Mouse (Mus musculus) forebrain, embryonic 15.5 days (tissue): ENCODE results near the gene Olfr1248. TPM values are rescaled to one million over a fixed set of nuclear protein-coding genes. Genes with fewer than 3 reads are reported as not detected.
"Not testable (repeated sequence)": the region's sequence is repeated elsewhere in the genome, so short reads cannot be mapped to it uniquely, and the experiment has no call there.

ENCODE experiments used
- ATAC-seq: fragments of 200-750 bp; cut with Nextera tagmentation; replicated peaks from 2 replicates; pipeline ENCODE4 v1.8.0; 2017; ENCODE audit warnings: mild to moderate bottlenecking, moderate TSS enrichment, moderate library complexity
- H3K27ac ChIP-seq: fragments of 300-500 bp; sonication (generic); replicated peaks from 2 replicates; pipeline ENCODE4 v1.5.1; 2015; ENCODE audit warnings: mild to moderate bottlenecking, inconsistent platforms
- H3K27me3 ChIP-seq: fragments of 300-500 bp; sonication (generic); 2 replicates; pipeline ENCODE4 v1.6.1; 2015; ENCODE audit warnings: inconsistent platforms
- H3K36me3 ChIP-seq: fragments of 300-500 bp; sonication (generic); 2 replicates; pipeline ENCODE4 v1.6.1; 2015; ENCODE audit warnings: mild to moderate bottlenecking, inconsistent platforms
- H3K4me1 ChIP-seq: fragments of 300-500 bp; sonication (generic); 2 replicates; pipeline ENCODE4 v1.6.1; 2015; ENCODE audit warnings: inconsistent platforms
- H3K4me2 ChIP-seq: fragments of 300-500 bp; sonication (generic); replicated peaks from 2 replicates; pipeline ENCODE4 v1.6.1; 2015; ENCODE audit warnings: mild to moderate bottlenecking, inconsistent platforms
- H3K4me3 ChIP-seq: fragments of 300-500 bp; sonication (generic); 2 replicates; pipeline ENCODE4 v1.5.1; 2015; ENCODE audit warnings: mild to moderate bottlenecking, inconsistent platforms
- H3K9ac ChIP-seq: fragments of 300-500 bp; sonication (generic); replicated peaks from 2 replicates; pipeline ENCODE4 v1.6.1; 2015; ENCODE audit warnings: mild to moderate bottlenecking, inconsistent platforms
- H3K9me3 ChIP-seq: fragments of 300-500 bp; sonication (generic); 2 replicates; pipeline ENCODE4 v1.6.1; 2016; ENCODE audit warnings: inconsistent platforms
- WGBS: fragments of 180-500 bp; shearing (Covaris S2); methylation state at CpG from one replicate; pipeline ENCODE4 v1.1.7; 2015; ENCODE audit warnings: mixed read lengths; 5-methylcytosine and 5-hydroxymethylcytosine counted together
- polyA plus RNA-seq: library from polyadenylated mRNA; unstranded; fragments of >200 nt; fragmentation: Nextera tagmentation; extraction: Ambion mirVana; gene quantifications from 2 replicates; pipeline ENCODE4 v1.2.1, GENCODE M21; 2015

Olfr1248 gene
- not detected in 2 replicates for polyA plus RNA-seq

DNA sequence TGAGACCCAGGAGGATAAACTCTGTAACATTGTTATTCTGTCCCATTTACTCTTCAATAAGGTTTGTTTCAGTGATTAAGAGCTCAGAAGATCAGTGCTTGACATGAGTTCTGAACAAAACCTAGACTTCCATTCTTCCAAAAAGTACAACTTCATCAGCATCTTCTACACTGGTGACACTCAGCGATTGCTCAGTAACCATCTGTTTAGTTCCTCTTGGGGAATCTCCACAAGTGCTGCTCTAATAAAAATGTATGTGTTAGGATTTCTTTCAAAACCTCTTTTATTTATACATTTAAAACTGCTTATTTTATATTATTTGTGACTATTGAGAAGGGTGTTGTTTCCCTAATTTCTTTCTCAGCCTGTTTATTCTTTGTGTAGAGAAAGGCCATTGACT lies at the start of gene Olfr1248:
Gene Olfr1248 (minus strand): TSS at position 101 of the 400 bp plus-strand sequence.
- not testable (repeated sequence) for H3K4me1 ChIP-seq, H3K9ac ChIP-seq, H3K36me3 ChIP-seq, H3K4me2 ChIP-seq, H3K4me3 ChIP-seq, ATAC-seq, H3K27me3 ChIP-seq, H3K9me3 ChIP-seq, H3K27ac ChIP-seq
- WGBS: 95% methylated on average over 1 of the region's 1 CpGs

DNA sequence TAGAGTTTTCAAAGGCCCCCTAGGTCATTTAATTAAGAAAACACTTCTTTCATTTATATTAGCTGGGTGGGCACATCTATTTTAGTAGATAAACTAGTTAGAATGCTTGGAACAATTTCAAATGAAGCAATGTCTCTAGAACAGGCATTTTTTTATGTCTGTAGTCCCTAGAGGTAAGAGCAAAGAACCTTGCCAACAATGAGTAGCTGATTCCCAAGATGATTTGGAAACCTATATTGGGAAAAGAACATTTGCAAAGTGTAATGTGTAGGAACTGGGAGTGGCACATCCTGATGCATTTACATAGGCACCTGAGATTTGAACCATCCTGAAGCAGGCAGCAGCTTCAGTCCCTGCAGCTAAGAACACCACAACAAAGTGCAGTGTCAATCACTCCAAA lies 43.3 kb upstream of the Olfr1248 start, which contains the start of gene Olfr1250:
Gene Olfr1250 (minus strand): TSS at position 101 of the 400 bp plus-strand sequence.
- ATAC-seq: no peak
- no peak within 1 kb of the TSS for H3K4me3 ChIP-seq
- no peaks in the 10 kb centered on the region for H3K27me3 ChIP-seq
- H3K36me3 ChIP-seq: no peaks in the 10 kb centered on the region
- no peak within 1 kb of the TSS for H3K9ac ChIP-seq
- no peaks in the 10 kb centered on the region for H3K4me1 ChIP-seq
- H3K4me2 ChIP-seq: no peak within 1 kb of the TSS
- H3K9me3 ChIP-seq: no peaks in the 10 kb centered on the region
- no peak within 1 kb of the TSS for H3K27ac ChIP-seq

DNA sequence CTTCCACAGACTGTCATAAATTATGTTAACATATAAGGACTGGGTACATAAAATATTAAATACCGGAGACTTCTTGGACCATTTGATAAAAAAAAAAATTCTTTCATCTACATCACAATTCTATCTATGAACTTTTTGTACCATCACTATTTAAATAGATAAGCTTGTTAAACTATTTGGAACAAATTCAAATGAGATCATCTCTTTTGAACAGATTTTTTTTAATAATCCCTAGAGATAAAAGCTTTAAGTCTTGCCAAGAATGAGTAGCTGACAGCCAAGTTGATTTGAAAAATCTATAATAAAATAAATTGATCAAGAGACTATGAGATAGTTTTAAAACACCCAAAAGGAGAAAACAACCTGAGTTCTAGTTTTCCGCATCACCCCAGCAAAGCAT lies 16.8 kb upstream of the Olfr1248 start, which contains the start of gene Olfr1249:
Gene Olfr1249 (minus strand): TSS at position 101 of the 400 bp plus-strand sequence.
- H3K9me3 ChIP-seq: no peaks in the 10 kb centered on the region
- no peak within 1 kb of the TSS for H3K4me3 ChIP-seq
- no peak within 1 kb of the TSS for H3K9ac ChIP-seq
- no peaks in the 10 kb centered on the region for H3K4me1 ChIP-seq
- no peak for ATAC-seq
- H3K36me3 ChIP-seq: no peaks in the 10 kb centered on the region
- WGBS: 94% methylated on average over 2 of the region's 2 CpGs
- no peaks in the 10 kb centered on the region for H3K27me3 ChIP-seq
- no peak within 1 kb of the TSS for H3K4me2 ChIP-seq
- H3K27ac ChIP-seq: no peak within 1 kb of the TSS

DNA sequence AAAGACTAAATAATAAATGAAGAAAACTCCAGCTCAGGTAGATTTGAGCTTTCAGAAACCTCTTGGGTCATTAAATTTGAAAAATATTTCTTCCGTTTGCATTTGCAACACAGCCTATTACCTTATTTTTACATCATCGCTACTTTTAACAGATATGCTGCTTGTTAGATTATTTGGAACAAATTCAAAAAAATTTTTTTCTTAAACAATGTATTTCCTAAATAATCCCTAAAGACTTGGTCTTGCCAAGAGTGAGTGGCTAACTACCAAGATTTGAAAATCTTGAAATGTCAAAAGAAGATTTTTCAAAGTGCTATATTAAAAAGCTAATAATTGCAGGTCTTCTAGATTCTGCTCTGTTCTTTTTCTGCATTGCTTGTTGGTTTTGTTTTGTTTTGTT lies 4.0 kb downstream of the Olfr1248 start, which contains the start of gene Olfr1247:
Gene Olfr1247 (minus strand): TSS at position 101 of the 400 bp plus-strand sequence.
- Histone ChIP-seq H3K9me3 (no peaks in the 10 kb centered on the region), H3K4me2 (no peak within 1 kb of the TSS), H3K36me3 (no peaks in the 10 kb centered on the region), H3K4me1 (no peaks in the 10 kb centered on the region), H3K9ac (no peak within 1 kb of the TSS), H3K4me3 (no peak within 1 kb of the TSS), H3K27me3 (no peaks in the 10 kb centered on the region), H3K27ac (no peak within 1 kb of the TSS)
- ATAC-seq: no peak
- WGBS: 90% methylated on average over 2 of the region's 2 CpGs

DNA sequence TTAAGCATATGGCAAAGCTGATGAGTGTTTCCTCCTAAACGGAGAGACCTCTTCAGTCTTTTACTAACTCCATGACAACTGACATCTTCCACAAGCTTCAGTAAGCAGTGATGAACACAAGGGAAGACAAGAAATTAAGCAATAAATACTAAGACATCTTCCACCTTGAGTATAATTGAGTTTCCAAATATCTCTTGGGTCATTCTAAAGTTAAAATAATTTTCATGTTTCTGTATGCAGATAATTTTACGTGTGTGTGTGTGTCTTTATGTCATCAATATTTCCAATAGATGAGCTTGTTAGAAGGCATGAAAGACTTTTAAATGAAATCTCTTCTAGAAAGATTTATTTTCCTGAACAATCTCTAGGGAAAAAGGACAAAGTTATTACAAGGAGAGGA lies 25.0 kb downstream of the Olfr1248 start, which contains the start of gene Olfr1246:
Gene Olfr1246 (minus strand): TSS at position 101 of the 400 bp plus-strand sequence.
- H3K9me3 ChIP-seq: no peaks in the 10 kb centered on the region
- H3K4me3 ChIP-seq: no peak within 1 kb of the TSS
- no peaks in the 10 kb centered on the region for H3K36me3 ChIP-seq
- H3K4me1 ChIP-seq: no peaks in the 10 kb centered on the region
- no peak within 1 kb of the TSS for H3K9ac ChIP-seq
- WGBS: 89% methylated on average over 2 of the region's 2 CpGs
- no peak within 1 kb of the TSS for H3K27ac ChIP-seq
- ATAC-seq: no peak
- H3K4me2 ChIP-seq: no peak within 1 kb of the TSS
- no peaks in the 10 kb centered on the region for H3K27me3 ChIP-seq

DNA sequence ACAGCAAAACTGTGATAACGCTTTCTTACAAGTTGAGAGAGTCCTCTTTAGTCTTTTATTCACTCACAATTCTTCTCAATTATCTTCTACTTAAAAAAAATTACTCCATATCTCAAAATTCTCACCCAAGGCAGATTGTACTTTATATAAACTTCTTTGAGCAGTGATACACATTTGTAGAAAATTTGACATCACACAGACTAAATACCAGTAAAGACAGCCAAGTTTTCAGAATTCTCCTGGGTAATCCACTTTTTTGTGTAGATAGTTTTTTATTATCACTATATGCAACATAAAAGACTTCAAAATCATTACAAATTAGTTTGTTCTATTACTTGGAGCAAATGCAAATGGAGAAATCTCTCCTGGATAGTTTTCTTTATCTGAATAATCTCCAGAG lies 39.7 kb downstream of the Olfr1248 start, which contains the start of gene Olfr1245:
Gene Olfr1245 (minus strand): TSS at position 101 of the 400 bp plus-strand sequence.
- H3K9me3 ChIP-seq: peaks cover 5% of the 10 kb centered on the region; the same call in 1 of the 2 replicates
- no peak for ATAC-seq
- H3K4me3 ChIP-seq: no peak within 1 kb of the TSS
- 80% methylated on average over 1 of the region's 1 CpGs for WGBS
- no peak within 1 kb of the TSS for H3K9ac ChIP-seq
- H3K27me3 ChIP-seq: no peaks in the 10 kb centered on the region
- H3K36me3 ChIP-seq: no peaks in the 10 kb centered on the region
- no peaks in the 10 kb centered on the region for H3K4me1 ChIP-seq
- no peak within 1 kb of the TSS for H3K4me2 ChIP-seq
- no peak within 1 kb of the TSS for H3K27ac ChIP-seq

Other genes starting within 250 kb of the Olfr1248 start
- not detected in 2 replicates for gene Olfr1238, start 208.6 kb downstream of the Olfr1248 start, polyA plus RNA-seq
- not detected in 2 replicates for gene Olfr1239, start 197.8 kb downstream of the Olfr1248 start, polyA plus RNA-seq
- gene Olfr1240, start 175.2 kb downstream of the Olfr1248 start, polyA plus RNA-seq: not detected in 2 replicates
- not detected in 2 replicates for gene Olfr1241, start 131.1 kb downstream of the Olfr1248 start, polyA plus RNA-seq
- gene Olfr1242, start 119.9 kb downstream of the Olfr1248 start, polyA plus RNA-seq: not detected in 2 replicates
- not detected in 2 replicates for gene Olfr1243, start 86.8 kb downstream of the Olfr1248 start, polyA plus RNA-seq
- not detected in 2 replicates for gene Olfr1245, start 39.8 kb downstream of the Olfr1248 start, polyA plus RNA-seq
- gene Olfr1246, start 25.1 kb downstream of the Olfr1248 start, polyA plus RNA-seq: not detected in 2 replicates
- not detected in 2 replicates for gene Olfr1247, start 4.1 kb downstream of the Olfr1248 start, polyA plus RNA-seq
- gene Olfr1249, start 16.7 kb upstream of the Olfr1248 start, polyA plus RNA-seq: not detected in 2 replicates
- gene Olfr1250, start 43.2 kb upstream of the Olfr1248 start, polyA plus RNA-seq: not detected in 2 replicates
- not detected in 2 replicates for gene Olfr1251, start 53.7 kb upstream of the Olfr1248 start, polyA plus RNA-seq
- not detected in 2 replicates for gene Olfr1252, start 106.8 kb upstream of the Olfr1248 start, polyA plus RNA-seq
- gene Olfr1253, start 138.8 kb upstream of the Olfr1248 start, polyA plus RNA-seq: not detected in 2 replicates
- gene Olfr1254, start 175.4 kb upstream of the Olfr1248 start, polyA plus RNA-seq: not detected in 2 replicates
- not detected in 2 replicates for gene Olfr1255, start 193.8 kb upstream of the Olfr1248 start, polyA plus RNA-seq
- not detected in 2 replicates for gene Olfr1256, start 223.3 kb upstream of the Olfr1248 start, polyA plus RNA-seq
- gene Olfr48, start 230.0 kb upstream of the Olfr1248 start, polyA plus RNA-seq: not detected in 2 replicates